Mouse (Mus musculus) MEL (cell line): ENCODE results near the gene Smg5. TPM values are rescaled to one million over a fixed set of nuclear protein-coding genes. Genes with fewer than 3 reads are reported as not detected.
A peak's percentile ranks its signal among the peaks of the same experiment; 100 is the strongest.
"Not testable (repeated sequence)": the region's sequence is repeated elsewhere in the genome, so short reads cannot be mapped to it uniquely, and the experiment has no call there.

Experiments used
- DNase-seq: peaks from one replicate; pipeline ENCODE4 v3.0.0; 2011; ENCODE audit warnings: low read depth, low spot score
- H3K27ac ChIP-seq: 2 replicates; pipeline ENCODE4 v1.5.1; 2012; ENCODE audit warnings: low read depth, mild to moderate bottlenecking, control low read depth, low read length, moderate library complexity; ENCODE audit not compliant: control insufficient read depth
- H3K27me3 ChIP-seq, 2 experiments: fragments of 150-350 bp in 1 of 2; sonication (generic) in 1 of 2; 2 replicates each; pipeline ENCODE4 v1.6.1; 2012; ENCODE audit warnings: low read length in 2 of 2, mild to moderate bottlenecking in 2 of 2, improper control_type of control experiment in 1 of 2, moderate library complexity in 1 of 2; ENCODE audit not compliant: insufficient read depth in 2 of 2, control insufficient read depth in 1 of 2
- H3K36me3 ChIP-seq, 2 experiments: 2 replicates each; pipeline ENCODE4 v1.6.1; 2012 to 2014; ENCODE audit warnings: low read length in 2 of 2, improper control_type of control experiment in 1 of 2, inconsistent platforms in 1 of 2, mild to moderate bottlenecking in 1 of 2; ENCODE audit not compliant: insufficient read depth in 2 of 2, control insufficient read depth in 1 of 2
- H3K4me1 ChIP-seq, 2 experiments: fragments of 150-350 bp in 1 of 2; sonication (generic) in 1 of 2; 2 replicates each; pipeline ENCODE4 v1.6.1; 2012; ENCODE audit warnings: low read length in 2 of 2, improper control_type of control experiment in 1 of 2, mild to moderate bottlenecking in 1 of 2; ENCODE audit not compliant: insufficient read depth in 2 of 2, control insufficient read depth in 1 of 2
- H3K4me3 ChIP-seq, 2 experiments: fragments of 150-350 bp in 1 of 2; sonication (generic) in 1 of 2; 2 replicates each; pipeline ENCODE4 v1.5.1; 2012; ENCODE audit warnings: low read depth in 2 of 2, low read length in 2 of 2, mild to moderate bottlenecking in 2 of 2, moderate library complexity in 2 of 2, control low read depth in 1 of 2, improper control_type of control experiment in 1 of 2; ENCODE audit not compliant: control insufficient read depth in 1 of 2, insufficient read depth in 1 of 2
- H3K79me2 ChIP-seq: 2 replicates; pipeline ENCODE4 v1.6.1; 2012; ENCODE audit warnings: mild to moderate bottlenecking, low read length, moderate library complexity; ENCODE audit not compliant: control insufficient read depth, poor library complexity, insufficient read depth
- H3K9ac ChIP-seq: 2 replicates; pipeline ENCODE4 v1.6.1; 2012; ENCODE audit warnings: low read depth, mild to moderate bottlenecking, control low read depth, low read length, moderate library complexity; ENCODE audit not compliant: control insufficient read depth, poor library complexity, severe bottlenecking
- H3K9me3 ChIP-seq: fragments of 150-350 bp; sonication (generic); replicated peaks from 2 replicates; pipeline ENCODE4 v1.6.1; 2012; ENCODE audit warnings: mild to moderate bottlenecking, low read length, improper control_type of control experiment, moderate library complexity; ENCODE audit not compliant: insufficient read depth
- CHD2 ChIP-seq: IDR thresholded peaks from 2 replicates; pipeline ENCODE4 v1.6.1; 2011; ENCODE audit warnings: low read length, improper control_type of control experiment
- CTCF ChIP-seq, 3 experiments: IDR thresholded peaks in 2 of 3; conservative IDR thresholded peaks in 1 of 3; 2 replicates each; pipeline ENCODE4 v1.5.1; 2011 to 2012; ENCODE audit warnings: low read length in 3 of 3, low read depth in 2 of 3, mild to moderate bottlenecking in 2 of 3, improper control_type of control experiment in 1 of 3, inconsistent platforms in 1 of 3, mixed read lengths in 1 of 3, moderate library complexity in 1 of 3; ENCODE audit not compliant: control insufficient read depth in 1 of 3, insufficient read depth in 1 of 3, poor library complexity in 1 of 3, severe bottlenecking in 1 of 3
- E2F4 ChIP-seq: IDR thresholded peaks from 2 replicates; pipeline ENCODE4 v1.6.1; 2011; ENCODE audit warnings: low read depth, low read length, improper control_type of control experiment, borderline replicate concordance
- EP300 ChIP-seq, 2 experiments: IDR thresholded peaks; 2 replicates each; pipeline ENCODE4 v1.6.1; 2011; ENCODE audit warnings: improper control_type of control experiment in 2 of 2, low read length in 2 of 2, low read depth in 1 of 2, mild to moderate bottlenecking in 1 of 2
- ETS1 ChIP-seq: IDR thresholded peaks from 2 replicates; pipeline ENCODE4 v1.6.1; 2012; ENCODE audit warnings: low read depth, mild to moderate bottlenecking, inconsistent platforms, low read length, improper control_type of control experiment, moderate library complexity
- JUND ChIP-seq: IDR thresholded peaks from 2 replicates; pipeline ENCODE4 v1.6.1; 2011; ENCODE audit warnings: low read depth, mild to moderate bottlenecking, improper control_type of control experiment, low read length
- KAT2A ChIP-seq: conservative IDR thresholded peaks from 2 replicates; pipeline ENCODE4 v1.6.1; 2012; ENCODE audit warnings: low read depth, low read length, improper control_type of control experiment, inconsistent platforms
- MAFK ChIP-seq: IDR thresholded peaks from 2 replicates; pipeline ENCODE4 v1.6.1; 2011; ENCODE audit warnings: low read depth, mild to moderate bottlenecking, low read length, improper control_type of control experiment, borderline replicate concordance
- MAX ChIP-seq: IDR thresholded peaks from 2 replicates; pipeline ENCODE4 v1.6.1; 2011; ENCODE audit warnings: low read length, improper control_type of control experiment
- MEF2A ChIP-seq: IDR thresholded peaks from 2 replicates; pipeline ENCODE4 v1.6.1; 2014; ENCODE audit warnings: low read depth, mild to moderate bottlenecking, inconsistent platforms, low read length, improper control_type of control experiment; ENCODE audit not compliant: poor library complexity, insufficient replicate concordance, severe bottlenecking; ENCODE audit errors: extremely low read depth
- MXI1 ChIP-seq: IDR thresholded peaks from 2 replicates; pipeline ENCODE4 v1.6.1; 2011; ENCODE audit warnings: mild to moderate bottlenecking, low read depth, low read length, improper control_type of control experiment
- MYB ChIP-seq: IDR thresholded peaks from 2 replicates; pipeline ENCODE4 v1.6.1; 2011; ENCODE audit warnings: mild to moderate bottlenecking, low read depth, low read length, improper control_type of control experiment
- MYC ChIP-seq: IDR thresholded peaks from 2 replicates; pipeline ENCODE4 v1.6.1; 2011; ENCODE audit warnings: low read depth, mild to moderate bottlenecking, low read length, improper control_type of control experiment, moderate library complexity
- NELFE ChIP-seq: IDR thresholded peaks from 2 replicates; pipeline ENCODE4 v1.6.1; 2011; ENCODE audit warnings: low read depth, low read length, improper control_type of control experiment
- NRF1 ChIP-seq: IDR thresholded peaks from 2 replicates; pipeline ENCODE4 v1.6.1; 2014; ENCODE audit warnings: low read depth, mild to moderate bottlenecking, inconsistent platforms, low read length, improper control_type of control experiment, moderate library complexity; ENCODE audit not compliant: poor library complexity, insufficient read depth, severe bottlenecking
- POLR2A ChIP-seq, 2 experiments: IDR thresholded peaks; 2 replicates each; pipeline ENCODE4 v1.6.1; 2011 to 2012; ENCODE audit warnings: low read length in 2 of 2, mild to moderate bottlenecking in 2 of 2, control low read depth in 1 of 2, improper control_type of control experiment in 1 of 2, low read depth in 1 of 2, moderate library complexity in 1 of 2; ENCODE audit not compliant: control insufficient read depth in 1 of 2, insufficient read depth in 1 of 2, poor library complexity in 1 of 2
- POLR2AphosphoS2 ChIP-seq: IDR thresholded peaks from 2 replicates; pipeline ENCODE4 v1.6.1; 2011; ENCODE audit warnings: low read length, improper control_type of control experiment
- POLR2AphosphoS5 ChIP-seq: IDR thresholded peaks from 2 replicates; pipeline ENCODE4 v1.6.1; 2012; ENCODE audit warnings: low read depth, borderline replicate concordance, mild to moderate bottlenecking, inconsistent platforms, low read length, moderate library complexity, mixed read lengths
- RAD21 ChIP-seq: IDR thresholded peaks from 2 replicates; pipeline ENCODE4 v1.6.1; 2011; ENCODE audit warnings: mild to moderate bottlenecking, low read depth, low read length, improper control_type of control experiment
- SIN3A ChIP-seq: IDR thresholded peaks from 2 replicates; pipeline ENCODE4 v1.6.1; 2012; ENCODE audit warnings: low read length, improper control_type of control experiment, inconsistent platforms
- TBP ChIP-seq: IDR thresholded peaks from 2 replicates; pipeline ENCODE4 v1.8.0; 2011; ENCODE audit warnings: low read depth, low read length, improper control_type of control experiment
- TCF12 ChIP-seq: IDR thresholded peaks from 2 replicates; pipeline ENCODE4 v1.6.1; 2014; ENCODE audit warnings: low read depth, mild to moderate bottlenecking, inconsistent platforms, low read length, improper control_type of control experiment, moderate library complexity
- USF2 ChIP-seq, 2 experiments: IDR thresholded peaks; 2 replicates each; pipeline ENCODE4 v1.6.1; 2011 to 2012; ENCODE audit warnings: improper control_type of control experiment in 2 of 2, low read length in 2 of 2, borderline replicate concordance in 1 of 2, inconsistent platforms in 1 of 2, low read depth in 1 of 2, mild to moderate bottlenecking in 1 of 2; ENCODE audit not compliant: insufficient read depth in 1 of 2
- ZMIZ1 ChIP-seq: IDR thresholded peaks from 2 replicates; pipeline ENCODE4 v1.6.1; 2012; ENCODE audit warnings: low read depth, mild to moderate bottlenecking, inconsistent platforms, low read length, improper control_type of control experiment, moderate library complexity
- polyA plus RNA-seq, 2 experiments: library from polyadenylated mRNA; stranded (reverse) in 1 of 2; unstranded in 1 of 2; fragments of >175 nt in 1 of 2; fragments of >200 nt in 1 of 2; gene quantifications; 2 replicates each; pipeline versions ENCODE4 v1.2.1 to v1.2.4; 2012; ENCODE audit warnings: low replicate concordance in 2 of 2, low read depth in 1 of 2; ENCODE audit not compliant: insufficient read length in 2 of 2, insufficient read depth in 1 of 2, missing spikeins in 1 of 2
- total RNA-seq: library from RNA; depleted of rRNA; stranded (reverse); fragments of 300-350 nt; gene quantifications from 2 replicates; pipeline ENCODE4 v1.2.3, GENCODE M21; 2012

The Smg5 gene
- total and polyA plus RNA-seq, 3 experiments, result 97.9 to 148 (median 123) TPM

DNA sequence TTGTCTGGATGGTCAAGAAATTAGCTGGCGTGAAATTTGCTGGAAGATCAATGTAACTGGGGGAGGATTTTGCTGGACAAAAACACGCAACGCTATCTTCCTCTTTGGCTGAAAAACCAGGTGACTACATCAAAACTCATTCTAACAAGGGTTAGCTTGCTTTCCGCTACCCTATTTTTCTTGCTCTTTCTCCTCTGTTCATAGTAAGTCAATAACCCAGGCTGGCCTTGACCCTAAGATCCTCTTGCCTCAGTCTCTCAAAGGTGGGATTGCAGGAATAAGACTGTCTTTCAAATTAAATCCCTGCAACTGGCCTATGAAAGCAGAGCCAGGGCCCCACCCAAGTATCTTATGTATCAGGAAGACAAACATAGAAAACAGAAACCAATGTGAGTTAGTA, 49.0 kb upstream of the Smg5 start, which contains the start of gene Gm38392:
TSS of gene Gm38392 (minus strand) at position 101 of the 400 bp plus-strand sequence.
- Histone ChIP-seq H3K9ac (no peak within 1 kb of the TSS), H3K79me2 (no peaks in the 10 kb centered on the region), H3K27ac (no peak within 1 kb of the TSS), H3K4me3 (no peak within 1 kb of the TSS), H3K36me3 (peaks cover 0 to 2% of the 10 kb centered on the region in 2 experiments; a peak in 1 of 4 replicates), H3K9me3 (no peaks in the 10 kb centered on the region), H3K4me1 (no peaks in the 10 kb centered on the region), H3K27me3 (no peaks in the 10 kb centered on the region)
- no peak for DNase-seq
- TF ChIP-seq SIN3A (no peak), CHD2 (no peak), ZMIZ1 (no peak), MXI1 (no peak), E2F4 (no peak), POLR2AphosphoS2 (no peak), KAT2A (no peak), CTCF (IDR thresholded peaks at IDR 0.05 in 2 of 3, conservative IDR thresholded peaks at IDR 0.05 in 1 of 3; ENCODE audit: control insufficient read depth in 1 of 3, insufficient read depth in 1 of 3, low read depth in 2 of 3, low read length in 3 of 3, poor library complexity in 1 of 3, severe bottlenecking in 1 of 3) (no peak), TBP (no peak), MYB (no peak)

DNA sequence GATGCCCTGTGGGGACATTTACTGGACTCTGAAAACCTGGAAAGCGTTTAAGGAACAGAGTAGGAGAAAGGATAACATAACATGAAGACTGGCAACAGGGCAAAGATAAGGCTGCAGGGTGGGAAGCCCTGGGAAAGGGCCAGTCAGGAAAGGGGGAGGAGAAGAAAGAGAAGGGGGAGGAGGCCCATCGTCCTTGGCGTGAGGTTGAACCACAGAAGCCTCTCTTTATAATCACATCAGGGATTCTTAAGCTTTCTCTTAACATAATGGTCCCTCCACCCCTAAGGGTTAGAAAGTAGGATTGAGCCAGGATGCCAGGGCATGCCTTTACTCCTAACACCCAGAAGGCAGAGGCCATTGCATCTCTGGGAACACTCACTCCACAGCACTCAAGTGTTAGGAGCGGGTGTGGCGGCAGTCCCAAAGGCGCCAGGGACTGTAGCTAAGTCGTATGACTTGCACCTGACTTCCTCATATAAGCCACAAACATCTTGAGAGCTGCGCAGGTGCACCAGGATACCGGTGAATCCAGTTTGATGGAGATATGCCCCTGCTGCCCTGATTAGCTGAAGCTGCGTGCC, 47.8 kb upstream of the Smg5 start:
- H3K79me2 ChIP-seq, H3K9ac ChIP-seq, H3K9me3 ChIP-seq, H3K36me3 ChIP-seq, DNase-seq, H3K4me1 ChIP-seq, H3K27me3 ChIP-seq, H3K27ac ChIP-seq, H3K4me3 ChIP-seq: not testable (repeated sequence)

DNA sequence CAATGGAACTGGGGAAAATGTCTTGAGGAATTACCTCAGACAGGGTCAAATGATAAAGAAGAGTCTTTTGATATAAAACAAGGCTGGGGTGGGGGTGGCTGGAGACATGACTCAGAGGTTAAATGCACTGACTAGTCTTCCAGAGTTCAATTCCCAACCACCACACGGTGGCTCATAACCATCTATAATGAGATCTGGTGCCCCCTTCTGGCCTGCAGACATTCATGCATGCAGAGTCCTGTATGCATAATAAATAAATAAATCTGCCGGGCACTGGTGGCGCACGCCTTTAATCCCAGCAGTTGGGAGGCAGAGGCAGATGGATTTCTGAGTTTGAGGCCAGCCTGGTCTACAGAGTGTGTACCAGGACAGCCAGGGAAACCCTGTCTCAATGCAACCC, 44.1 kb upstream of the Smg5 start:
- no peaks in the 10 kb centered on the region for H3K27me3 ChIP-seq
- peaks cover 2% of the 10 kb centered on the region in 2 experiments; a peak in 1 of 4 replicates for H3K4me1 ChIP-seq
- H3K9ac ChIP-seq, result no peak overlapping the region
- no peaks in the 10 kb centered on the region for H3K9me3 ChIP-seq
- peaks cover 5% of the 10 kb centered on the region for H3K79me2 ChIP-seq
- H3K36me3 ChIP-seq, result peaks cover 2 to 9% of the 10 kb centered on the region in 2 experiments; a peak in 3 of 4 replicates
- no peak overlapping the region for H3K4me3 ChIP-seq
- H3K27ac ChIP-seq, result no peak overlapping the region
- DNase-seq, result peak; percentile 75
- TF ChIP-seq MYB, result no peak
- no peak for TF ChIP-seq NRF1
- TF ChIP-seq MXI1, result no peak
- no peak for TF ChIP-seq JUND
- no peak for TF ChIP-seq NELFE
- TF ChIP-seq EP300 (IDR thresholded peaks at IDR 0.05; ENCODE audit: low read depth in 1 of 2, low read length in 2 of 2), result no peak
- no peak for TF ChIP-seq TBP
- no peak for TF ChIP-seq MAFK
- TF ChIP-seq ETS1, result no peak
- TF ChIP-seq USF2 (IDR thresholded peaks at IDR 0.05; ENCODE audit: borderline replicate concordance in 1 of 2, insufficient read depth in 1 of 2, low read depth in 1 of 2, low read length in 2 of 2), result no peak
- TF ChIP-seq MYC, result peak; percentile 60; the same call in 1 of the 2 replicates
- no peak for TF ChIP-seq E2F4
- TF ChIP-seq TCF12, result 0 out of 2 replicates have a peak, but pooled peaks have one; percentile 9
- TF ChIP-seq MEF2A, result no peak
- no peak; the same call in 1 of the 2 replicates for TF ChIP-seq RAD21
- no peak for TF ChIP-seq POLR2A (IDR thresholded peaks at IDR 0.05; ENCODE audit: control insufficient read depth in 1 of 2, insufficient read depth in 1 of 2, low read depth in 1 of 2, low read length in 2 of 2, poor library complexity in 1 of 2)
- TF ChIP-seq ZMIZ1, result no peak
- no peak for TF ChIP-seq MAX
- TF ChIP-seq KAT2A, result no peak
- no peak for TF ChIP-seq POLR2AphosphoS5
- peak; percentile 33; the same call in 1 of the 2 replicates for TF ChIP-seq SIN3A
